Mouse (Mus musculus): ENCODE data around the gene Ccdc163.

DNA sequence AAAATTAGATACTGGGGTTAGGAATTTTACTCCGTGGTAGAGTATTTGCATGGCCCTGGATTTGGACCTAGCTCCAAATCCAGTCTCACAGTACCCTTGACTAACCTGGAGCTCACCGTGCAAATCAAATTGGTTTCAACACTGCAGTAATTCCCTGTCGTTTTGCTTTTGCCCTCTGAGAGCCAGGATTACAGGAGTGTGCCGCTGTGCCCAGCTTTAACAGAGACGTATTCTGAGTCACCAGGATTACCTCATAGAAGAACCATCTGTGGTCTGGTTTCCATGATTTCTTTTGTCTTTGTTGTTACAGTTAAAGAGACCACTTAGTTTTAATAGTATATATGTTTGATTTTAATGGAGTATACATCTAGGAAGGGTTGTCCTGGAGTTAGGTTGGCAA, 29.2 kb upstream of the Ccdc163 start:
- TF ChIP-seq CHD1 (IDR thresholded peaks at IDR 0.05; ENCODE audit: low read depth, low read length) (no peak), ZNF384 (IDR thresholded peaks at IDR 0.05; ENCODE audit: low read depth, low read length) (no peak), JUN (IDR thresholded peaks at IDR 0.05; ENCODE audit: insufficient read depth, low read depth, low read length) (no peak)
